Mouse (Mus musculus) myocyte (in vitro differentiated cells): Measurements from ENCODE around the gene Shroom3. TPM values are rescaled to one million over a fixed set of nuclear protein-coding genes. Genes with fewer than 3 reads are reported as not detected.

Experiments
- H3K27me3 ChIP-seq: one replicate; pipeline ENCODE4 v1.6.1; 2011; ENCODE audit not compliant: control insufficient read depth, insufficient read depth, insufficient read length
- H3K36me3 ChIP-seq: one replicate; pipeline ENCODE4 v1.6.1; 2011; ENCODE audit not compliant: control insufficient read depth, insufficient read depth
- H3K4me2 ChIP-seq: one replicate; pipeline ENCODE4 v1.6.1; 2011; ENCODE audit warnings: low read depth, control low read depth
- H3K4me3 ChIP-seq: one replicate; pipeline ENCODE4 v1.5.1; 2011; ENCODE audit warnings: mild to moderate bottlenecking, control low read depth, moderate library complexity
- H3K79me2 ChIP-seq: one replicate; pipeline ENCODE4 v1.6.1; 2011; ENCODE audit not compliant: control insufficient read depth, insufficient read depth
- H3ac ChIP-seq: one replicate; pipeline ENCODE4 v1.6.1; 2011; ENCODE audit not compliant: control insufficient read depth, insufficient read length
- CEBPB ChIP-seq: IDR thresholded peaks from 2 replicates; pipeline ENCODE4 v1.6.1; 2011; ENCODE audit warnings: mild to moderate bottlenecking, moderate library complexity; ENCODE audit not compliant: poor library complexity, insufficient read depth, severe bottlenecking
- E2F4 ChIP-seq: IDR thresholded peaks from one replicate; pipeline ENCODE4 v1.6.1; 2011; ENCODE audit warnings: mild to moderate bottlenecking, control low read depth, moderate library complexity; ENCODE audit not compliant: insufficient read depth
- MAX ChIP-seq: IDR thresholded peaks from one replicate; pipeline ENCODE4 v1.6.1; 2011; ENCODE audit warnings: low read depth, mild to moderate bottlenecking, control low read depth
- MYOD1 ChIP-seq, 3 experiments: IDR thresholded peaks; one replicate each; pipeline ENCODE4 v1.6.1; 2011; ENCODE audit warnings: control low read depth in 2 of 3, low read depth in 2 of 3, mild to moderate bottlenecking in 2 of 3, moderate library complexity in 1 of 3; ENCODE audit not compliant: insufficient read length in 2 of 3, control insufficient read depth in 1 of 3
- MYOG ChIP-seq, 3 experiments: IDR thresholded peaks; one replicate each; pipeline ENCODE4 v1.6.1; 2011; ENCODE audit warnings: control low read depth in 2 of 3, low read depth in 2 of 3, mild to moderate bottlenecking in 2 of 3; ENCODE audit not compliant: insufficient read length in 2 of 3, control insufficient read depth in 1 of 3, insufficient read depth in 1 of 3
- POLR2A ChIP-seq: IDR thresholded peaks from one replicate; pipeline ENCODE4 v1.6.1; 2011; ENCODE audit warnings: low read depth, mild to moderate bottlenecking, control low read depth, moderate library complexity; ENCODE audit not compliant: insufficient read length
- POLR2AphosphoS2 ChIP-seq: IDR thresholded peaks from one replicate; pipeline ENCODE4 v1.6.1; 2011; ENCODE audit warnings: low read depth, control low read depth; ENCODE audit not compliant: insufficient read length
- REST ChIP-seq: IDR thresholded peaks from one replicate; pipeline ENCODE4 v1.6.1; 2011; ENCODE audit warnings: mild to moderate bottlenecking, control low read depth, moderate library complexity; ENCODE audit not compliant: insufficient read depth, insufficient read length
- SRF ChIP-seq: IDR thresholded peaks from one replicate; pipeline ENCODE4 v1.6.1; 2011; ENCODE audit warnings: low read depth; ENCODE audit not compliant: control insufficient read depth, insufficient read length
- TCF12 ChIP-seq: IDR thresholded peaks from one replicate; pipeline ENCODE4 v1.6.1; 2011; ENCODE audit warnings: mild to moderate bottlenecking, control low read depth; ENCODE audit not compliant: poor library complexity, insufficient read depth, severe bottlenecking
- TCF3 ChIP-seq: IDR thresholded peaks from one replicate; pipeline ENCODE4 v1.6.1; 2011; ENCODE audit warnings: low read depth, control low read depth; ENCODE audit not compliant: insufficient read length
- USF1 ChIP-seq: IDR thresholded peaks from one replicate; pipeline ENCODE4 v1.6.1; 2011; ENCODE audit warnings: low read depth, mild to moderate bottlenecking, control low read depth, moderate library complexity
- polyA plus RNA-seq: library from polyadenylated mRNA; unstranded; fragments of >200 nt; fragmentation: generic; extraction: Trizol; gene quantifications from one replicate; pipeline ENCODE4 v1.2.1, GENCODE M21; 2012; ENCODE audit warnings: missing spikeins

The Shroom3 gene
- polyA plus RNA-seq, 1 experiment: 7.1 TPM

GRCm38 (mm10) chr5:92681861-92682260 is 1.4 kb upstream of the Shroom3 start:
- Histone ChIP-seq H3K4me3 (no peak overlapping the region), H3K36me3 (no peaks in the 10 kb centered on the region), H3K27me3 (peaks cover 17% of the 10 kb centered on the region), H3K4me2 (no peak overlapping the region), H3K79me2 (no peaks in the 10 kb centered on the region), H3ac (no peak overlapping the region)
- TF ChIP-seq CEBPB (no peak), POLR2A (no peak)

DNA sequence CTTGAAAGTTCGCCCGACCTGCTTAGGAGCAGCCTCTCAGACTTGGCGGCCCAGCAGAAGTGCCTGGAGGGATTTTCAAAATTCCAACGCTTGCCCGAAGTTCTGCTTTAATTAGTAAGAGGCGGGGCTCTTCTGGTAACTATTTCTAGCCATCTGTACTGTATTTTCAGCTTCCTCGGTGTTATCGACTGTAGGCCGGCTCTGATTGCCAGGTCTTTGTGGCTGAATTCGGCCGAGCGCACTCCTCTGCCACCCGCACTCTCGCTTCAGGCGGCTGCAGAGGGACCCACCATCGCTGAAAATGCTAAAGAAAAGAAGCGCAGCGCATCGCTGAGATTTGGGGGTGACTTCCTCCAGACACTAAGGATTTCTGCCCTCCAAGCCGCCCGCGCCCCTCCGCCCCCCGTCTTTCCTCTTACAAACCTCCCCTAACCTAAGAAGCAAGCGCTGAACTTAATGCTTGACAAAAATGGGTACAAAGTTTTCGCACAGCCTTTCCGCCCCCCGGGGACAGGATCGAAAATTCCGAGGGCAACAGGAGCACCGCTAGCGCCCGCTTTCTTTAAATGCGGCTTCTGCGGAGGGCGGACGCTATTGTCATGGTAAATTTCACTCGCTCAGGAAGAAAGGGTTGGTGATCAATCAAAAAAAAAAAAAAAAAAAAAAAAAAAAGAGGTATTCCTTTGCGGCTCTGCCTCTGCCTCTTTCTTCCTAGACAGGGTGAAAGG is 450 bp upstream of the Shroom3 start:
- peaks cover 17% of the 10 kb centered on the region for H3K27me3 ChIP-seq
- H3K4me2 ChIP-seq: peak overlapping the region; percentile 38
- H3K79me2 ChIP-seq: no peaks in the 10 kb centered on the region
- H3K4me3 ChIP-seq: no peak overlapping the region
- no peak overlapping the region for H3ac ChIP-seq
- H3K36me3 ChIP-seq: no peaks in the 10 kb centered on the region
- no peak for TF ChIP-seq POLR2AphosphoS2
- no peak for TF ChIP-seq SRF
- TF ChIP-seq TCF3: no peak
- no peak for TF ChIP-seq MYOD1 (IDR thresholded peaks at IDR 0.05; ENCODE audit: control insufficient read depth in 1 of 3, insufficient read length in 2 of 3, low read depth in 2 of 3)
- TF ChIP-seq TCF12: no peak
- TF ChIP-seq MAX: no peak
- TF ChIP-seq CEBPB: no peak
- TF ChIP-seq E2F4: no peak
- TF ChIP-seq USF1: no peak
- TF ChIP-seq POLR2A: no peak
- no peak for TF ChIP-seq MYOG (IDR thresholded peaks at IDR 0.05; ENCODE audit: control insufficient read depth in 1 of 3, insufficient read depth in 1 of 3, insufficient read length in 2 of 3, low read depth in 2 of 3)
- no peak for TF ChIP-seq REST

- Histone ChIP-seq H3ac (no peak overlapping the region), H3K36me3 (no peaks in the 10 kb centered on the region), H3K27me3 (peaks cover 9% of the 10 kb centered on the region), H3K4me3 (no peak overlapping the region), H3K79me2 (no peaks in the 10 kb centered on the region), H3K4me2 (no peak overlapping the region)
- TF ChIP-seq MAX (no peak), REST (no peak), POLR2A (no peak), TCF12 (no peak), USF1 (no peak), MYOG (IDR thresholded peaks at IDR 0.05; ENCODE audit: control insufficient read depth in 1 of 3, insufficient read depth in 1 of 3, insufficient read length in 2 of 3, low read depth in 2 of 3) (no peak), SRF (no peak), MYOD1 (IDR thresholded peaks at IDR 0.05; ENCODE audit: control insufficient read depth in 1 of 3, insufficient read length in 2 of 3, low read depth in 2 of 3) (no peak), TCF3 (no peak), CEBPB (no peak), E2F4 (no peak), POLR2AphosphoS2 (no peak)
Measured at GRCm38 (mm10) chr5:92683871-92684475, 738 bp downstream of the Shroom3 start.

GRCm38 (mm10) chr5:92684715-92685460 is 1.7 kb downstream of the Shroom3 start:
- no peaks in the 10 kb centered on the region for H3K36me3 ChIP-seq
- no peak overlapping the region for H3K4me2 ChIP-seq

DNA sequence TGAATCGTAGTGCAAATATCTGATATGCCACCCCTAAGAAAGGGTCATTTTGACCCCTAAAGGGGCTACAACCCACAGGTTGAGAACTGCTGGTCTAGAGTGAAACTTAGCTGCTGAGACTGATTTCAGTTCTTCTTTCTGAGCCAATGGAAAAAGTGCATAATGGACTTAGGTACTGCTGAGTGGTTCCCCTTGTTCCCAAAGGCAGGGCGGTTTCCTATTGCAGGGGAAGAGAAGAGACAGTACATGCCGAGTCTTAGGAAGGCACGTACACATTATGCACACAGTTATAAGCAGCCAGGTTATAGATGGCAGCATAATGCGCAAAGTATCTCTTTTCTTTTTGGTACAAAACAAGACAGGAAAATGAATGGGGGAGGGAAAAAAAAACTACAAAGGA is 4.9 kb downstream of the Shroom3 start:
- TF ChIP-seq TCF12: no peak
- no peak for TF ChIP-seq CEBPB
- no peak for TF ChIP-seq SRF
- no peak for TF ChIP-seq E2F4
- TF ChIP-seq POLR2A: no peak
- no peak for TF ChIP-seq TCF3
- TF ChIP-seq MYOG (IDR thresholded peaks at IDR 0.05; ENCODE audit: control insufficient read depth in 1 of 3, insufficient read depth in 1 of 3, insufficient read length in 2 of 3, low read depth in 2 of 3): no peak
- no peak for TF ChIP-seq MYOD1 (IDR thresholded peaks at IDR 0.05; ENCODE audit: control insufficient read depth in 1 of 3, insufficient read length in 2 of 3, low read depth in 2 of 3)
- no peak for TF ChIP-seq POLR2AphosphoS2
- TF ChIP-seq MAX: no peak
- TF ChIP-seq REST: no peak
- no peak for TF ChIP-seq USF1
- Histone ChIP-seq H3K36me3 (no peaks in the 10 kb centered on the region), H3K79me2 (no peaks in the 10 kb centered on the region), H3K4me2 (no peak overlapping the region), H3ac (no peak overlapping the region), H3K27me3 (peaks cover 5% of the 10 kb centered on the region), H3K4me3 (no peak overlapping the region)

More at GRCm38 (mm10) chr5:92684715-92685460, 1.7 kb downstream of the Shroom3 start:
- H3K4me3 ChIP-seq: no peak overlapping the region
- no peaks in the 10 kb centered on the region for H3K79me2 ChIP-seq
- no peak overlapping the region for H3ac ChIP-seq
- peaks cover 6% of the 10 kb centered on the region for H3K27me3 ChIP-seq
- TF ChIP-seq POLR2AphosphoS2 (no peak), E2F4 (no peak)
